In genomic region chr1:106100611-106101010, GRCm38 (mm10) we compare ENCODE assay signal across 21 mouse cellular contexts.
A peak's percentile ranks its signal among the peaks of the same experiment; 100 is the strongest.
DNase-seq lines count a peak whose midpoint lies in the region; ATAC-seq lines count a peak whose summit lies in the region.
"Had no signal": no experiment of that assay in that cellular context is flagged by ENCODE, and none has a peak within 500 bp of the region (broad histone marks: within the 10 kb centered on the region; RNA-seq: fewer than 3 reads in every experiment).

No protein-coding gene starts in this region.

- no peaks in the 10 kb centered on the region for H3K27me3 ChIP-seq in hindbrain, embryonic 14.5 days (ENCODE audit: control insufficient read depth, insufficient read depth, low read length)
- H3K27me3 ChIP-seq in hindbrain, embryonic 10.5 days (ENCODE audit: insufficient read depth, poor library complexity, severe bottlenecking), result no peaks in the 10 kb centered on the region
- H3K27me3 ChIP-seq: embryonic facial prominence, embryonic 13.5 days; embryonic facial prominence, embryonic 15.5 days; forebrain, embryonic 12.5 days had no signal

- no peak overlapping the region for H3K4me2 ChIP-seq in hindbrain, embryonic 14.5 days (replicated peaks)
- H3K4me2 ChIP-seq: embryonic facial prominence, embryonic 13.5 days; embryonic facial prominence, embryonic 15.5 days; forebrain, embryonic 12.5 days had no signal

- H3K27ac ChIP-seq in hindbrain, embryonic 14.5 days, result no peak overlapping the region
- no peak overlapping the region for H3K27ac ChIP-seq in hindbrain, embryonic 10.5 days
- H3K27ac ChIP-seq: embryonic facial prominence, embryonic 13.5 days; embryonic facial prominence, embryonic 15.5 days; forebrain, embryonic 10.5 days; forebrain, embryonic 12.5 days had no signal

- H3K4me3 ChIP-seq in hindbrain, embryonic 14.5 days (replicated peaks; ENCODE audit: low read length), result no peak overlapping the region
- H3K4me3 ChIP-seq in hindbrain, embryonic 10.5 days, result no peak overlapping the region
- H3K4me3 ChIP-seq: embryonic facial prominence, embryonic 13.5 days; embryonic facial prominence, embryonic 15.5 days; erythroblast, embryonic 14.5 days; forebrain, embryonic 10.5 days; forebrain, embryonic 12.5 days had no signal

- WGBS in hindbrain, embryonic 14.5 days, result 96% methylated on average over 3 of the region's 3 CpGs
- WGBS in hindbrain, embryonic 10.5 days, result 87% methylated on average over 3 of the region's 3 CpGs

- no peaks in the 10 kb centered on the region for H3K36me3 ChIP-seq in hindbrain, embryonic 14.5 days (replicated peaks; ENCODE audit: control insufficient read depth, insufficient read depth)
- H3K36me3 ChIP-seq in hindbrain, embryonic 10.5 days, result no peaks in the 10 kb centered on the region
- H3K36me3 ChIP-seq: embryonic facial prominence, embryonic 13.5 days; embryonic facial prominence, embryonic 15.5 days; forebrain, embryonic 10.5 days; forebrain, embryonic 12.5 days had no signal

- DNase-seq in hindbrain, embryonic 14.5 days (ENCODE audit: low spot score), result peak; percentile 6
- no peak for DNase-seq in hindbrain, embryonic 10.5 days (ENCODE audit: low spot score)
- DNase-seq in lung, postnatal 25 days (ENCODE audit: low spot score), result peak; percentile 67
- DNase-seq in lung, postnatal 10 days, result no peak
- DNase-seq: adrenal gland, adult 2 months; adrenal gland, postnatal 10 days; adrenal gland, postnatal 25 days; cerebellum, adult 11 months; cerebellum, adult 18-20 months; cerebellum, adult 8-10 months; cerebellum, adult 9-11 months; cerebellum, postnatal 14 days; cerebellum, postnatal 36 days; embryo, embryonic 11 days had no signal

- peaks cover 7% of the 10 kb centered on the region; the same call in 1 of the 2 replicates for H3K4me1 ChIP-seq in hindbrain, embryonic 14.5 days (replicated peaks; ENCODE audit: control insufficient read depth, insufficient read depth, low read length)
- peaks cover 7% of the 10 kb centered on the region; the same call in 1 of the 2 replicates for H3K4me1 ChIP-seq in hindbrain, embryonic 10.5 days (replicated peaks)
- H3K4me1 ChIP-seq: embryonic facial prominence, embryonic 13.5 days; embryonic facial prominence, embryonic 15.5 days had no signal

- H3K9ac ChIP-seq in hindbrain, embryonic 14.5 days, result no peak overlapping the region
- H3K9ac ChIP-seq: embryonic facial prominence, embryonic 13.5 days; embryonic facial prominence, embryonic 15.5 days; forebrain, embryonic 12.5 days had no signal

- no peaks in the 10 kb centered on the region for H3K9me3 ChIP-seq in hindbrain, embryonic 14.5 days (ENCODE audit: control insufficient read depth, low read length)
- no peaks in the 10 kb centered on the region for H3K9me3 ChIP-seq in hindbrain, embryonic 10.5 days
- H3K9me3 ChIP-seq: embryonic facial prominence, embryonic 13.5 days; embryonic facial prominence, embryonic 15.5 days; forebrain, embryonic 10.5 days; forebrain, embryonic 12.5 days had no signal

- no peak for ATAC-seq in hindbrain, embryonic 14.5 days (ENCODE audit: low FRiP score)
- ATAC-seq: forebrain, embryonic 14.5 days; forebrain, embryonic 16.5 days had no signal

Comparison
In these comparisons a context has a peak if more than half of its experiments do, and no peak if none do; other contexts are left out.
1. DNase-seq: peak in hindbrain, embryonic 14.5 days (single experiment) and lung, postnatal 25 days (single experiment); none in hindbrain, embryonic 10.5 days (single experiment) and lung, postnatal 10 days (single experiment).